Mouse (Mus musculus) kidney, embryonic 16.5 days (tissue): ENCODE results near the gene Cdk5r2. TPM values are rescaled to one million over a fixed set of nuclear protein-coding genes. Genes with fewer than 3 reads are reported as not detected.
"Not testable (repeated sequence)": the region's sequence is repeated elsewhere in the genome, so short reads cannot be mapped to it uniquely, and the experiment has no call there.

Experiments
- ATAC-seq: fragments of 200-750 bp; cut with Nextera tagmentation; 2 replicates; pipeline ENCODE4 v1.8.0; 2017; ENCODE audit warnings: moderate TSS enrichment; ENCODE audit not compliant: low FRiP score, low TSS enrichment
- H3K27ac ChIP-seq: fragments of 300-500 bp; sonication (generic); 2 replicates; pipeline ENCODE4 v1.5.1; 2014; ENCODE audit warnings: low read length
- H3K27me3 ChIP-seq: fragments of 300-500 bp; sonication (generic); 2 replicates; pipeline ENCODE4 v1.6.1; 2014; ENCODE audit warnings: low read length, control low read depth, mixed read lengths; ENCODE audit not compliant: insufficient read depth
- H3K36me3 ChIP-seq: fragments of 300-500 bp; sonication (generic); 2 replicates; pipeline ENCODE4 v1.6.1; 2014; ENCODE audit warnings: low read length, control low read depth, mixed read lengths; ENCODE audit not compliant: insufficient read depth
- H3K4me1 ChIP-seq: fragments of 300-500 bp; sonication (generic); 2 replicates; pipeline ENCODE4 v1.6.1; 2014; ENCODE audit warnings: low read length, control low read depth, mixed read lengths; ENCODE audit not compliant: insufficient read depth
- H3K4me2 ChIP-seq: fragments of 300-500 bp; sonication (generic); replicated peaks from 2 replicates; pipeline ENCODE4 v1.6.1; 2014; ENCODE audit warnings: low read depth, low read length
- H3K4me3 ChIP-seq: fragments of 300-500 bp; sonication (generic); 2 replicates; pipeline ENCODE4 v1.5.1; 2014; ENCODE audit warnings: mild to moderate bottlenecking, low read length
- H3K9ac ChIP-seq: fragments of 300-500 bp; sonication (generic); replicated peaks from 2 replicates; pipeline ENCODE4 v1.6.1; 2014; ENCODE audit warnings: low read length
- H3K9me3 ChIP-seq: fragments of 300-500 bp; sonication (generic); 2 replicates; pipeline ENCODE4 v1.6.1; 2016; ENCODE audit warnings: low read length, control low read depth
- WGBS: fragments of 180-500 bp; shearing (Covaris S2); extraction: QIAGEN DNeasy Blood & Tissue Kit; methylation state at CpG from one replicate; pipeline ENCODE4 v1.1.7; 2014; 5-methylcytosine and 5-hydroxymethylcytosine counted together
- polyA plus RNA-seq: library from polyadenylated mRNA; unstranded; fragments of >200 nt; fragmentation: Nextera tagmentation; extraction: Ambion mirVana; gene quantifications from 2 replicates; pipeline ENCODE4 v1.2.1, GENCODE M21; 2015

Cdk5r2 gene
- polyA plus RNA-seq = not detected in 2 replicates

- Histone ChIP-seq H3K4me1 (peaks cover 24% of the 10 kb centered on the region), H3K36me3 (no peaks in the 10 kb centered on the region), H3K4me3 (peak within 1 kb of the TSS; percentile 64), H3K4me2 (peak within 1 kb of the TSS; percentile 96), H3K27me3 (peaks cover 98% of the 10 kb centered on the region), H3K9me3 (no peaks in the 10 kb centered on the region), H3K27ac (no peak within 1 kb of the TSS), H3K9ac (peak within 1 kb of the TSS; percentile 59)
- 2% methylated on average over 39 of the region's 39 CpGs for WGBS
- ATAC-seq = peak; percentile 94
These were observed at the start of gene Cdk5r2 for GRCm38 (mm10) chr1:74854306-74855056. Gene Cdk5r2, plus strand, starts transcription at chr1:74854934.

DNA sequence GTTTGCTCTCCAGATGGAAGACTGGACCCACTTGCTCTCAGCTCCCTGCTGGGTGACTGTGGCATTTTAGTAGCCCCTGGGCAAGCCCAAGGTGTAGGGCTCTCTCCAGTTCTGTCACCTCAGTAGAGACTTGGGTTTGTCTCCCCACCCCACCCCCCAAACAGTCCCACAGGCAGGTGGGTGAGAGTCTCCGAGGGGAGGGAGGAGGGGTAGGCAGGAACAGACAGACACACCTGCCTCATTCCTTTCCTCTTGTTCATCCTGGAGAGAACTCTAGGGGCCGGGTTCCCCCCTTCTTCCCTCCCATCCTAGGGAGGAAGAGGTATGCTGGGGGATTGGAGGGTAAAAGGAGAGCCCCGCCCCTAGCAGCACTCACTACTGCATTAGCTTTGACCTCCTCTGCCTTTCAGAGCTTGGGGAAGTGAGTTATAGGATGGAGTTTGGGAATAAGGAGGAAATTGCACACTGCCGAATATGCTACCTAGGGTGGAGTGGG is 49.3 kb upstream of the Cdk5r2 start:
- Histone ChIP-seq H3K36me3 (no peaks in the 10 kb centered on the region), H3K27ac (no peak overlapping the region), H3K4me3 (no peak overlapping the region), H3K9me3 (no peaks in the 10 kb centered on the region), H3K9ac (no peak overlapping the region), H3K4me2 (no peak overlapping the region), H3K27me3 (peaks cover 91% of the 10 kb centered on the region), H3K4me1 (peaks cover 44% of the 10 kb centered on the region)
- WGBS = 16% methylated on average over 4 of the region's 4 CpGs
- ATAC-seq = no peak

GRCm38 (mm10) chr1:74805843-74806242 is 48.9 kb upstream of the Cdk5r2 start:
- Histone ChIP-seq H3K9ac (no peak overlapping the region), H3K27me3 (peaks cover 86% of the 10 kb centered on the region), H3K4me1 (peaks cover 40% of the 10 kb centered on the region), H3K36me3 (no peaks in the 10 kb centered on the region), H3K9me3 (no peaks in the 10 kb centered on the region), H3K4me3 (no peak overlapping the region), H3K27ac (no peak overlapping the region), H3K4me2 (no peak overlapping the region)
- 21% methylated on average over 5 of the region's 5 CpGs for WGBS
- no peak for ATAC-seq

DNA sequence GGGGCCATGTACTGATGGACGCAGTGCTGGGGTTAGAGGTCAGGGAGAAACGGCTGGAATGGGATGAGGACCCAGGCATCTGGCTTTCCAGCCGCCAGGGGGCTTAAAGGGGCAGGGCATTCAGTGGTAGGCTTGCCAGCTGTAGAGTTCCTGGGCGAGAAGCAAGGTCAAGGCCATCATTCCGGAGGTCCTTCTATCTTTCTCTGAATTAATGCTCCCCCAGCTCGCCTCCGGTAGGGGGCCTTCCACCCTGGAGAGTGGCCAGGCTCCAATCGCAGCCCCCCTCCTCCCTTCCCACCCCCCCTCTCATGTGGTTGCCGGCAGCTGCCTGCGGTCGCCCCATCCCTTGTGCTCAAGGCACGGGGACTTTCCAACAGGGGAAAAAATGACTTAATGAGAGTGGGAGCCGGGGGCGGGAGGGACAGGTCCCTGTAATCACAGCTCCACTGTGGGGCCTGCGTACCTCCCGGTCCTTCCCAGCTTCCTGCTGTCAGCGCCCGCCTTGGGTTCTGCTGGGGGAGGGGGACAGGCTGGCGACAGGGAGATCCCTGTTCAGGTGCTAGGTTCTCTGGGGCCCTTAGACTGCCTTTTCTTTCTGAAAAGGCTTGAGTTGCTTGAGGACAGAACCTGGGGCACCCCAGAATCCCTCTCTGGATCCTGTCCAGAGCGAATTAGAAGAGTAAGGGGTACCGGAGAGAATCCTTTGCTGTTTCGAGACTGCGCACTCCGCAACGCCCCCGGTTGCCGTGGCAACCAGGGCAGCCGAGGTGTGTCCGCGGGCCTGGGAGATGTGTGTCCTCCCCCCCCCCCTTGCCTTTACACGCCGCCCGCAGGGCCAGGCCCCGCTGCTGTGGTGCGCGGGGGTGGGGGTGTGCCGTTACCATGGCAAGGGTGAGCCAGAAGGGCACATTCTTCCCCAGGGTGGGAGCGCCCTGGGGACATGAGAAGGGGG is 48.1 kb upstream of the Cdk5r2 start:
- WGBS = 1% methylated on average over 38 of the region's 38 CpGs
- H3K9ac ChIP-seq = no peak overlapping the region; the same call in 1 of the 2 replicates
- no peaks in the 10 kb centered on the region for H3K36me3 ChIP-seq
- H3K4me2 ChIP-seq = peak overlapping the region; percentile 46
- peaks cover 86% of the 10 kb centered on the region for H3K27me3 ChIP-seq
- peak overlapping the region; percentile 28 for H3K4me3 ChIP-seq
- no peak for ATAC-seq
- no peak overlapping the region for H3K27ac ChIP-seq
- H3K9me3 ChIP-seq = no peaks in the 10 kb centered on the region
- H3K4me1 ChIP-seq = peaks cover 37% of the 10 kb centered on the region

DNA sequence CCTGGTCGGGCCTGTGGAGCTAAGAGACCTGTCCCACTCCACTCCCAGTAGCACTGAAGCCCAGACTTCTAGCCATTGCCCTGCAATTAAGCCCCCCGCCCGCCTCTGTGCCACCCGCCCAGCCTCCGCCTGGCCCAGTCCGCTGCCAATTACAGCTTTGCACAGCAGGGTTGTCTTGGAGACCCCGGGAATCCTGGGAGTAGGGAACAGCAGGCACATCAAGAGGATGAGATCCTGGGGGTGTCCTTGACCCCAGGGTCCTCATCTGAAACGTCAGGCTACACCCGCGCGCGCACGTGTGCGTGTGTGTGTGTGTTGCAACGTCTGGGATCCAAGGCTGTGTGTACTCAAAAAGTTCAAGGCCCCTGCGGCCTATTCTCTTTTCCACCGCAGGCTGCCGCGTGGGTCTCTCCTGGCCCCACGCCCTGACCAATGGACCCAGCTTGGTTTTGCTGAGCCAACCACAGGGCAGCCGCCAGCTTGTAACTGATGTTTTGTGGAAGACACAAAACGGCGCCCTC is 47.1 kb upstream of the Cdk5r2 start:
- no peak overlapping the region for H3K9ac ChIP-seq
- no peak overlapping the region for H3K27ac ChIP-seq
- H3K9me3 ChIP-seq = no peaks in the 10 kb centered on the region
- 6% methylated on average over 23 of the region's 23 CpGs for WGBS
- H3K36me3 ChIP-seq = no peaks in the 10 kb centered on the region
- peak; percentile 16; the same call in 1 of the 2 replicates for ATAC-seq
- peak overlapping the region; percentile 36 for H3K4me2 ChIP-seq
- peaks cover 78% of the 10 kb centered on the region for H3K27me3 ChIP-seq
- peaks cover 36% of the 10 kb centered on the region for H3K4me1 ChIP-seq
- H3K4me3 ChIP-seq = peak overlapping the region; percentile 5; the same call in 1 of the 2 replicates

GRCm38 (mm10) chr1:74808078-74808477 is 46.7 kb upstream of the Cdk5r2 start:
- H3K36me3 ChIP-seq = no peaks in the 10 kb centered on the region
- WGBS = under 1% methylated on average over 16 of the region's 16 CpGs
- no peak overlapping the region for H3K27ac ChIP-seq
- no peaks in the 10 kb centered on the region for H3K9me3 ChIP-seq
- H3K27me3 ChIP-seq = peaks cover 73% of the 10 kb centered on the region
- peak; percentile 87 for ATAC-seq
- H3K9ac ChIP-seq = no peak overlapping the region
- H3K4me3 ChIP-seq = peak overlapping the region; percentile 20
- peaks cover 31% of the 10 kb centered on the region for H3K4me1 ChIP-seq
- peak overlapping the region; percentile 36 for H3K4me2 ChIP-seq

- Histone ChIP-seq H3K4me1 (peaks cover 25% of the 10 kb centered on the region), H3K27ac (no peak overlapping the region), H3K36me3 (no peaks in the 10 kb centered on the region), H3K4me2 (no peak overlapping the region), H3K27me3 (peaks cover 64% of the 10 kb centered on the region), H3K9me3 (no peaks in the 10 kb centered on the region), H3K4me3 (no peak overlapping the region), H3K9ac (no peak overlapping the region)
- no peak for ATAC-seq
- WGBS = 53% methylated on average over 10 of the region's 10 CpGs
These were observed 45.7 kb upstream of the Cdk5r2 start for GRCm38 (mm10) chr1:74809007-74809406.

DNA sequence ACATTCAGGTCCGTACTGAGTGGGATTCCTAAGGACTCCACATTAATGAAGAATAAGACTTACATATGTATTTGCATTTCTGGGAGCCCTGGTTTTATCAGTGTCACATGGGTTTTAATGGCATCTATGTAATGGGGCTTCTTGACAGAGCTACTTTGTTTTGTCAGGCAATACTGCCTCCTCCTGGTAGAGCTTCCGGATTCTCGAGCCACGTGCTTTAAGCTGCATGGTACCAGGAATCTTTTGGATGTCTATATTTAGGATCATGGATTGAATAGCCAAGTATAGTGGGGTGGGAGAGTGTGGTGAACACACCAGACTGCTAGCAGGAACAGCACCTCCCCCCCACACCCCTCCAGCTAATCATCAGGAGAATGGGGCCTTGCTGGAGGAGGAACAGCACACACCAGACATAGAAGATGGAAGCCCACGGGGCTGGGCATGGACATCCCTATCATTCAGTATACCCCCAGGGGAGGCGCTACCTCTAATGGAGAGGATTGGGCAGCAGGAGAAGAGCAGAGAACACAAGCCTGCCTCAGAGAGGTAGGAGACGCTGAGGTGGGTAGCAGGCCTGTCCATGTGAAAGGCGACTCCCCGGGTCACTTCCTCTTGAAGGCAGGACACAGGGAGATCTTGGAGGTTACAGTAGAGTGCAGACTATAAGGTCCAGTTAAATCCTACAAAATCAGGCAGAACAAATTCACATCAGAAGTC is 39.6 kb upstream of the Cdk5r2 start:
- 70% methylated on average over 9 of the region's 9 CpGs for WGBS
- H3K9ac ChIP-seq = no peak overlapping the region
- no peaks in the 10 kb centered on the region for H3K36me3 ChIP-seq
- ATAC-seq = no peak
- H3K4me1 ChIP-seq = peaks cover 10% of the 10 kb centered on the region; the same call in 1 of the 2 replicates
- H3K27me3 ChIP-seq = peaks cover 9% of the 10 kb centered on the region
- H3K27ac ChIP-seq = no peak overlapping the region
- H3K4me2 ChIP-seq = no peak overlapping the region
- no peak overlapping the region for H3K4me3 ChIP-seq
- no peaks in the 10 kb centered on the region for H3K9me3 ChIP-seq

- H3K4me2 ChIP-seq, H3K4me1 ChIP-seq, H3K9me3 ChIP-seq, H3K27ac ChIP-seq, ATAC-seq, H3K36me3 ChIP-seq, H3K27me3 ChIP-seq, H3K4me3 ChIP-seq, H3K9ac ChIP-seq: not testable (repeated sequence)
- 74% methylated on average over 6 of the region's 6 CpGs for WGBS
These were observed 38.8 kb upstream of the Cdk5r2 start for GRCm38 (mm10) chr1:74815965-74816364.
